Mouse (Mus musculus) kidney, embryonic 16.5 days (tissue): Measurements from ENCODE around the gene Cdc20b. TPM values are rescaled to one million over a fixed set of nuclear protein-coding genes. Genes with fewer than 3 reads are reported as not detected.

Experiments
- ATAC-seq: fragments of 200-750 bp; cut with Nextera tagmentation; 2 replicates; pipeline ENCODE4 v1.8.0; 2017; ENCODE audit warnings: moderate TSS enrichment; ENCODE audit not compliant: low FRiP score, low TSS enrichment
- H3K27ac ChIP-seq: fragments of 300-500 bp; sonication (generic); 2 replicates; pipeline ENCODE4 v1.5.1; 2014; ENCODE audit warnings: low read length
- H3K27me3 ChIP-seq: fragments of 300-500 bp; sonication (generic); 2 replicates; pipeline ENCODE4 v1.6.1; 2014; ENCODE audit warnings: low read length, control low read depth, mixed read lengths; ENCODE audit not compliant: insufficient read depth
- H3K36me3 ChIP-seq: fragments of 300-500 bp; sonication (generic); 2 replicates; pipeline ENCODE4 v1.6.1; 2014; ENCODE audit warnings: low read length, control low read depth, mixed read lengths; ENCODE audit not compliant: insufficient read depth
- H3K4me1 ChIP-seq: fragments of 300-500 bp; sonication (generic); 2 replicates; pipeline ENCODE4 v1.6.1; 2014; ENCODE audit warnings: low read length, control low read depth, mixed read lengths; ENCODE audit not compliant: insufficient read depth
- H3K4me2 ChIP-seq: fragments of 300-500 bp; sonication (generic); replicated peaks from 2 replicates; pipeline ENCODE4 v1.6.1; 2014; ENCODE audit warnings: low read depth, low read length
- H3K4me3 ChIP-seq: fragments of 300-500 bp; sonication (generic); 2 replicates; pipeline ENCODE4 v1.5.1; 2014; ENCODE audit warnings: mild to moderate bottlenecking, low read length
- H3K9ac ChIP-seq: fragments of 300-500 bp; sonication (generic); replicated peaks from 2 replicates; pipeline ENCODE4 v1.6.1; 2014; ENCODE audit warnings: low read length
- H3K9me3 ChIP-seq: fragments of 300-500 bp; sonication (generic); 2 replicates; pipeline ENCODE4 v1.6.1; 2016; ENCODE audit warnings: low read length, control low read depth
- WGBS: fragments of 180-500 bp; shearing (Covaris S2); extraction: QIAGEN DNeasy Blood & Tissue Kit; methylation state at CpG from one replicate; pipeline ENCODE4 v1.1.7; 2014; 5-methylcytosine and 5-hydroxymethylcytosine counted together
- polyA plus RNA-seq: library from polyadenylated mRNA; unstranded; fragments of >200 nt; fragmentation: Nextera tagmentation; extraction: Ambion mirVana; gene quantifications from 2 replicates; pipeline ENCODE4 v1.2.1, GENCODE M21; 2015

The Cdc20b gene
- polyA plus RNA-seq, 1 experiment from 2014 or later = not detected

- Histone ChIP-seq H3K27ac (no peak overlapping the region), H3K4me1 (no peaks in the 10 kb centered on the region), H3K9me3 (no peaks in the 10 kb centered on the region), H3K4me3 (no peak overlapping the region), H3K4me2 (no peak overlapping the region), H3K9ac (no peak overlapping the region), H3K27me3 (no peaks in the 10 kb centered on the region), H3K36me3 (no peaks in the 10 kb centered on the region)
- ATAC-seq = no peak
- WGBS = 82% methylated on average over 13 of the region's 13 CpGs
Observed at GRCm38 (mm10) chr13:113087226-113088017, 52.5 kb downstream of the Cdc20b start.

GRCm38 (mm10) chr13:113090489-113090888 is 55.6 kb downstream of the Cdc20b start:
- Histone ChIP-seq H3K36me3 (no peaks in the 10 kb centered on the region), H3K27ac (no peak overlapping the region), H3K27me3 (no peaks in the 10 kb centered on the region), H3K4me3 (no peak overlapping the region), H3K4me2 (no peak overlapping the region), H3K9me3 (no peaks in the 10 kb centered on the region), H3K4me1 (no peaks in the 10 kb centered on the region), H3K9ac (no peak overlapping the region)
- 26% methylated on average over 8 of the region's 8 CpGs for WGBS
- ATAC-seq = no peak

- Histone ChIP-seq H3K4me2 (no peak overlapping the region), H3K9me3 (no peaks in the 10 kb centered on the region), H3K4me3 (no peak overlapping the region), H3K9ac (no peak overlapping the region), H3K4me1 (no peaks in the 10 kb centered on the region), H3K27me3 (no peaks in the 10 kb centered on the region), H3K27ac (no peak overlapping the region), H3K36me3 (no peaks in the 10 kb centered on the region)
- 54% methylated on average over 1 of the region's 1 CpGs for WGBS
- no peak for ATAC-seq
Observed at GRCm38 (mm10) chr13:113094618-113095017, 59.7 kb downstream of the Cdc20b start.

GRCm38 (mm10) chr13:113097011-113097410 is 62.1 kb downstream of the Cdc20b start:
- H3K27ac ChIP-seq = no peak overlapping the region
- no peaks in the 10 kb centered on the region for H3K9me3 ChIP-seq
- H3K9ac ChIP-seq = no peak overlapping the region
- no peaks in the 10 kb centered on the region for H3K27me3 ChIP-seq
- H3K4me2 ChIP-seq = no peak overlapping the region
- 82% methylated on average over 3 of the region's 3 CpGs for WGBS
- no peaks in the 10 kb centered on the region for H3K4me1 ChIP-seq
- no peak for ATAC-seq
- H3K36me3 ChIP-seq = no peaks in the 10 kb centered on the region
- H3K4me3 ChIP-seq = no peak overlapping the region

DNA sequence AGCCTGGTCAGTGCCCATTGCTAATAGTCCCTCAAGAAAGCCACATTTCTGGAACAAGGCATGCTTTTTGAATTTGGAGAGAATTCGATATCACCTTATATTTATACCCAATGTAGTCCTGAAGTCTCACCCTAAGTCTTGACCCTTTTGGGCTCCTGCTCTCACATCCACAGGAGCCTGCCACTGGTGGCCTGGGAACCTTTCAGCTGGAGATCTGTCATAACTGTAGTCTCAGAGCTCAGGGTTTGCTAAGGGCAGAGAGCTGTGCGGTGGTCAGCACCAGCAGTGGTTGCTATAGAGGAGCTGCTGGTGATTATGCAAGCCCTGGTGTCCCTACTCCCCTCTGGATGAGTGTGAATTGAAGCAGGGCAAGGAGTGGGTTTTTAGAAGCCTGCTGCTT is 63.5 kb downstream of the Cdc20b start:
- no peak overlapping the region for H3K4me2 ChIP-seq
- no peaks in the 10 kb centered on the region for H3K4me1 ChIP-seq
- H3K9me3 ChIP-seq = no peaks in the 10 kb centered on the region
- no peaks in the 10 kb centered on the region for H3K36me3 ChIP-seq
- H3K9ac ChIP-seq = no peak overlapping the region
- 93% methylated on average over 2 of the region's 2 CpGs for WGBS
- no peak overlapping the region for H3K4me3 ChIP-seq
- no peaks in the 10 kb centered on the region for H3K27me3 ChIP-seq
- ATAC-seq = no peak
- no peak overlapping the region for H3K27ac ChIP-seq

- Histone ChIP-seq H3K4me1 (no peaks in the 10 kb centered on the region), H3K36me3 (no peaks in the 10 kb centered on the region), H3K9ac (no peak within 1 kb of the TSS), H3K27me3 (no peaks in the 10 kb centered on the region), H3K4me3 (no peak within 1 kb of the TSS), H3K27ac (no peak within 1 kb of the TSS), H3K9me3 (no peaks in the 10 kb centered on the region), H3K4me2 (no peak within 1 kb of the TSS)
- 89% methylated on average over 6 of the region's 6 CpGs for WGBS
- no peak for ATAC-seq
Observed at GRCm38 (mm10) chr13:113100879-113101278, 66.0 kb downstream of the Cdc20b start, which contains the start of gene Gzma. TSS of gene Gzma (minus strand) at chr13:113100981.

- H3K27me3 ChIP-seq = no peaks in the 10 kb centered on the region
- H3K9me3 ChIP-seq = no peaks in the 10 kb centered on the region
- 77% methylated on average over 10 of the region's 10 CpGs for WGBS
- ATAC-seq = no peak
- H3K4me1 ChIP-seq = no peaks in the 10 kb centered on the region
- H3K36me3 ChIP-seq = no peaks in the 10 kb centered on the region
- no peak overlapping the region for H3K9ac ChIP-seq
- no peak overlapping the region for H3K27ac ChIP-seq
- no peak overlapping the region for H3K4me3 ChIP-seq
- H3K4me2 ChIP-seq = no peak overlapping the region
Observed at GRCm38 (mm10) chr13:113101804-113102203, 66.9 kb downstream of the Cdc20b start.

DNA sequence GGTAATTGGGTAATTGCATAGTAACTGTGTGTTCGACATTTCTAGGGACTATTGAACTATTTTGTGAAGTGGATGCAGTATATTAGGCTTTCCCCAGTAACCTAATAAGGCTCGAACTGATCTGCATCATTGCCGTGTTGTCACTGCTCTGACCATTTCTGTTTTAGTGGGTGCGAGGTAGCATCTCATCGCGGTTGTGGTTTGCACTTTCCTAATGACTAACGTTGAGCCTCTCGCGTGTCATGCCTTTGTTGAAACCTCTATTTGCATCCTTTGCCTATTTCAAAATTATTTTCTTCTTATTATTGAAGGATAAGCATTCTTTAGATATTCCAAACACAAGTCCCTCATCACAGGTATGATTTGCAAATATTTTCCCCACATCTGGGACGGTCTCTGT is 69.8 kb downstream of the Cdc20b start:
- H3K9ac ChIP-seq = no peak overlapping the region
- ATAC-seq = no peak
- H3K27me3 ChIP-seq = no peaks in the 10 kb centered on the region
- WGBS = 92% methylated on average over 10 of the region's 10 CpGs
- no peaks in the 10 kb centered on the region for H3K4me1 ChIP-seq
- H3K4me3 ChIP-seq = no peak overlapping the region
- no peaks in the 10 kb centered on the region for H3K36me3 ChIP-seq
- no peak overlapping the region for H3K27ac ChIP-seq
- no peak overlapping the region for H3K4me2 ChIP-seq
- H3K9me3 ChIP-seq = no peaks in the 10 kb centered on the region

DNA sequence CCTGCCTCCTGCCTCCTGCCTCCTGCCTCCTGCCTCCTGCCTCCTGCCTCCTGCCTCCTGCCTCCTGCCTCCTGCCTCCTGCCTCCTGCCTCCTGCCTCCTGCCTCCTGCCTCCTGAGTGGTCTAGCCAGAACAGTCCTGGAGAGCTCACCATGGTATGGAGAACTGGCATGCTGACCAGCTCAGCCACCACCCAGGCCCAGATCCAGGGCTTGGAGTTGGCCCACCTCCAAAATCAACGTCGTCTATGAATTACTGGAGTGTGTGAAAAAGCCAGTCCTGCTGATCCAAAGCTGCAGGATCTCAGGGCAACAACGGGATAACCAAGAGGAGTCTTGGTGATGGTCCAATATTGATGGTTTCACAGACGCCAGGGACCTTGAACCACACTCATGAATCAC is 84.1 kb downstream of the Cdc20b start:
- H3K4me3 ChIP-seq = no peak overlapping the region
- H3K27me3 ChIP-seq = no peaks in the 10 kb centered on the region
- no peak overlapping the region for H3K4me2 ChIP-seq
- H3K4me1 ChIP-seq = no peaks in the 10 kb centered on the region
- H3K36me3 ChIP-seq = no peaks in the 10 kb centered on the region
- no peak overlapping the region for H3K9ac ChIP-seq
- H3K9me3 ChIP-seq = no peaks in the 10 kb centered on the region
- ATAC-seq = no peak
- 53% methylated on average over 4 of the region's 4 CpGs for WGBS
- H3K27ac ChIP-seq = no peak overlapping the region

DNA sequence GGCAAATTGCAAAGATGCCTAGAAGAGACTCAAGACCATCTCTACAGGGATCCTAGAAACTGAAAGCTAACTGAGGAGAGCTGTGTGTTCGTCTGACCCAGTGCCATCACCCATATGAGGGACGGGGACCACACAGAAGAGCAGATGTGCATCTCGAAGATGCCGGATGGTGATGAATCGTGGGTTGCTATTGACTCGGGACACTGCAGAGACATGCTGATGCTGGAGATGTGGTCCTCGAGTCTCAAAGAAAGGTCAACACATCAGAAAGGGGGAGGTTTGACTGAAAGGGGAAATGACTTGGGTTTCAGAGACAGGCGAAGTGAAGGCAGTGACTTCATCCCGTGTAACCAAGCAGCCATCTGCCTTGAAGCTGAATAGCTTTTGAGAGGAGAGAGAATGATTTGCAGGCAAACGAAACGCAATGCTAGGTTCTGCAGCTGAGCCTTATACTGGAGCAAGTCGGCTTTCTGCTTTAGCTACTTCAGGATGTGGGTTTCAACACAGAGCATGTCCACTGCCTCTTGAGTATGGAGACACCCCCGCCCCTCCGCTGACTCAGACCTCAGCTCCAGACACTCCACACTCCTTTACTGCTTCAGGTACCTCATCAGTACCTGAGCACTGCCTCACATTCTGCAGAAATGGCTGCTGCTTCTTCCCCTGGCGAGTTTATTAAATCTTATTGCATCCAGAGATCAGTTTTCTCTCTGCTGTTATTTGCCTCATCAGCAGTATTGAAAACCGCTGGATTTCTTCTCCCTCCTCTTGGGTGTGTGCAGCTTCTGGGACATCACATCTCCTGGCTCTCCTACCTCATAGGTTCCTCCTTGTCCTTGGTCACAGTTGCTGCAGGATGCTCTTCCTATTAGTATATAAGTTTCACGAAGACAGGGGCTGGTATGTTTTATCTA is 85.7 kb downstream of the Cdc20b start:
- Histone ChIP-seq H3K9ac (no peak overlapping the region), H3K27me3 (no peaks in the 10 kb centered on the region), H3K27ac (no peak overlapping the region), H3K4me2 (no peak overlapping the region), H3K36me3 (no peaks in the 10 kb centered on the region), H3K4me3 (no peak overlapping the region), H3K4me1 (no peaks in the 10 kb centered on the region), H3K9me3 (no peaks in the 10 kb centered on the region)
- no peak for ATAC-seq
- WGBS = 87% methylated on average over 17 of the region's 17 CpGs
